Mouse (Mus musculus) brain, embryonic 18.5 days (tissue): ENCODE results near the gene Tceanc.
"Not testable (repeated sequence)": the region's sequence is repeated elsewhere in the genome, so short reads cannot be mapped to it uniquely, and the experiment has no call there.

Source experiments
- DNase-seq: peaks from one replicate; pipeline ENCODE4 v3.0.0-alpha.2; 2012; ENCODE audit warnings: low read depth, low spot score

Gene Tceanc

DNA sequence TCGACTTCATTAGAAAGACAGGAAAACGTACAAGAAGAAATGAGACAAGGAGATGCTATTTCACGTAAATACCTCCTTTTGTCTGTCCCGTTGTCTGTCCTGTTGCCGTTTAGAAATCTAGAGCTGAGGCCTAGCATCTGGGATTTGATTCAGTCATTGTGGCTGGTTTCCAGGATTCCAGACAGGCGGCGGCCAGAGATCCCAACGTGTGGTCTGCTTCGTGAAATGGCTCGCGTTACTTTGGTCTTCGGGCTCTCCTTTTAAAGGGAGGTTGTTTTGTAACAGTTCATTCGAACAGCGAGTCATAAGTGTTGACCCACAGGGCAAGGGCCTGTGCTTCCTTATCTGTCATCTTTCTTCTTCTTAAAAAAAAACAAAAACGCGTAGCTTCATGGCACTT, at the start of gene Tceanc:
TSS of gene Tceanc (minus strand) at position 223 of the 400 bp plus-strand sequence.
- DNase-seq = no peak

DNA sequence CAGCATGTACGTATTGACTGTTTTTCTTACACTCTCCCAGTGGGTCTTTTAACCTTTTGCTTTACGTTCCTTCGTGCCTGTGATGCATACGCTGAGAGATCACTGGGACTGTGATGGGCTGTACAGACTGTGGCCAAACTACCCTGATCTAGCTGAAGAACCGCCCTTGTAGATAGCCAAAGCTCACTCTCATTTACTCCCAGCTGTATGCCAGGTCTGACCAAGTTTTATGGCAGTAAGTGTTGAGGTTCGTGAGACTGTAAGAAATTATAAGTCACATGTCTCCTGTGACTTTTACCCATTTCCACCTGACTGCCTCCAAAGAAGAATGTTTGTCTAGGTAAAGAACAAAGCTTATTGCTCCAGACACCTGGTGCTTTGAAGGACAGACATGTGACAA, 47.6 kb upstream of the Tceanc start:
- no peak for DNase-seq

DNA sequence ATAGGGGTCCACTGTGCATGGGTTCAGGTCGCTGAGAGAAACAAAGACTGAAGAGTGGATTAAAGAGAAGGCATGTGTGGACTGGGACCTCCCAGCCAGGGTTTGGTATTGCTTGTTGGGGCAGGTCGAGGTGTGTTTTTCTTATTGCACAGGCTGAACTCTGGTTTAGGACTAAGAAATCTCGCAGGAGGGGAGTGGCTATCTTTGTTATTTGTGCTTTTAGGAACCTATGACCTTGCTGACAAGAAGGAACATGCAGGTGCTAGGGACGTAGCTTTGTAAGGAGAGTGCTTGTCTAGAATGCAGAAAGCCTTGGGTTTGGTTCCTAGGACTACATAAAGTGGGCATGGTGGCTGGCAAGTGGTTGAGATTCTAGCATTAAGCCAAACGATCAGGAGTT, 47.0 kb upstream of the Tceanc start:
- no peak for DNase-seq

DNA sequence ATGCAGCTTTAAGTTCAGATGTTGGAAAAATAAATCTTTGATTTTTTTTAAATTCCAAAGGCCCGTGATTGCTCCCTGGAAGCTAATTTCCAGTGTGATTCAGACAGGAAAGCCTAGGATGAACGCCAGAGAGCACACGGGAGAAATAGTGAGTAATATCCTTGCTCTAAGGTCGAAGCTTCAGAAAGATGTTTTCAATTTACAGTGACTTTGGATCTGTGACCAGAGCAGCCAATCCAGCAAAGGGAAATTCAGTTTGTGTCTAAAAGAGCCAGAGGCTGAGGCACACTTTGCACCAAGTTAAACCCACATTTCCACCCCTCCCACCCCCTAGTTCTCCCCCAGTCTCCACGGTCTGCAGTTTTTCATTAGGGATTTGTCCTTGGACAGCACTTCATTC, 46.5 kb upstream of the Tceanc start:
- no peak for DNase-seq

DNA sequence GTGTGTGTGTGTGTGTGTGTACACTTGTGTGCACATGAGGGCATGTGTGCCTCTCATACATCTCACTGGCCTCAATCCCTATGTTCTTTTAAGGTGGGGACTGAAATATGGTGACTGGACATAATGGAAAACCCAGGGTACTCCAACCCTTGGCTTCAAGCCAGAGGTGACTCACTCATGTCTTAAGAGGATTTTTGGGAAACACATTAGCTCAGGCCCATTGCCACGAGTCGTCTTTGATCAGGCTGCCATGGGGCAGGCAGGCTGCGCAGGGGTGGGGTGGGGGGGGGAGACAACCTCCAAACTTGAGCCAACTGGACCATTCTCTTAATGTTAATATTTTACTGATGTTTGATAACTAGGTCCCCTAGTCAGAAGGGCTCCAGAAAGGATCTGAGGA, 41.0 kb upstream of the Tceanc start:
- DNase-seq = no peak

DNA sequence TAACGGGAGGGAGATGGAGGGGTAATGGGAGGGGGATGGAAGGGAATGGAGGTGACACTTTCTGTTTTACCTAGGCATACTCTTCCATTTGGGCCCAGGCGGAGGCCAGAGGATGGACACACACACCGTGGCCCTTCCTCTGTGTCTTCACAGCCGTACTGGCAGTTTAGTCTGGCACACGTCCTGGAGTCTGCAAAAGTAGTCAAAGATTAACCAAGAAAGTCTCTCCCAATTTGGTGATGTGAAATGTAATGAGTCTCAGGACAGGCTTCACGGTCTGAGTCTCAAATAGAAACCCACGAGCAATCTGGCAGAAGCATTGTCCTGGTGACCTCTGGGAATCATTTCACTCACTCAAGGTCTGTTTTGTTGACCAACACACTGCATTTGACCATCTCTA, 34.0 kb upstream of the Tceanc start:
- no peak for DNase-seq

DNA sequence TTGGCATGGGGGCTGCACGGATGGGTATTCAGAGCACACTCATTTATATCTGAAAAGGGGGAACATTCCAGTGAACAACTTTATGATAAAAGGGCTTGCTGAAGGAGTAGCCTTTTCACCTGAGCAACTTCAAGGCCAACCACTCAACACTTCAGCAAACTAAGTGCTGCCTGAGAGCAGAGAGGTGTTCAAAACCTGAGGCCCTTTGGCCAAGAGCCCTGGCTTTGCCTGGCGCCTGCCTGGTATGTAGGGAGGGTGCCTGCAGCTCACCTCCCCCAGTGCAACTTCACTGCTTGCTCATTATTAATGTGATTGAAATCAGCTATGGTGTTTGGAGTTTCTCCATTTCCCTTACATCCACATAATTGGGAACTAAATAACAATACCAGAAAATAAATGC, 28.1 kb upstream of the Tceanc start:
- no peak for DNase-seq

DNA sequence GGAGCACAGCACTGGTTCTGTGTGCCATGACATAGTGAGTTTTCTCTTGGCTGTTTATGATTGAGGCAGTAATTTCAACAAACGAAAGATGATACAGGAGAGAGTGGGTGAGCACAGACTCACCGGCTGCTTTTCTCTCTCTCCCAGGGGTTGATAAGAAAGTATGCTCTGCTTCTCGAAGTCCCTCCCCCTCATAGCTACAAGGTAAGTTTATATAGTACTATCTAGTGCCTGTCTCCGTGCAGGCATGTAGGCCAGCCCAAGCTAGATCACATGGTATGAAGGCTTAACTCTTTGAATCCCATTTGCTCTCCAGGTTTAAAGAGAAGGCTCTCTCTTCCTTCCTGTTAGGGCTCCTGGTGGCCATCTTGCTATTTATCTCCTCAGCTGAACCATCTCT, 16.8 kb upstream of the Tceanc start:
- no peak for DNase-seq

DNA sequence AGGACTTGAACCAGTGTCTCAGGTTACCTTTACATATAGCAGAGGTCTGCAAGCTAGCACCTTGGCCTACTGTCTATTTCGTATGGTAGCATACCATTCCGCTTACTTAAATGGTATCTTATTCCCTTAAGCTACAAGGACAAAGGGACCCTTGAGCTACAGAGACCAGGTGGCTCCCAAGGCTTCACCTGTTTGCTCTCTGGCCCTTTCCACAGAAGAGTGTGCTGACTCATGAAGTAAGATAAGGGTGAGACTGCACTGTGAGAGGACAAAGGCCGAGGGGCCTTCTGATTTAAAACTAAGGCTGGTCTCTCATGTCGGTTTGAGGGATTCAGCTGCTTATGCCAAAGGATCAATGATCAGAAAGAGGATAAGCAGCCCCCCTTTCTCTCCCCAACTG, 15.1 kb upstream of the Tceanc start:
- no peak for DNase-seq

DNA sequence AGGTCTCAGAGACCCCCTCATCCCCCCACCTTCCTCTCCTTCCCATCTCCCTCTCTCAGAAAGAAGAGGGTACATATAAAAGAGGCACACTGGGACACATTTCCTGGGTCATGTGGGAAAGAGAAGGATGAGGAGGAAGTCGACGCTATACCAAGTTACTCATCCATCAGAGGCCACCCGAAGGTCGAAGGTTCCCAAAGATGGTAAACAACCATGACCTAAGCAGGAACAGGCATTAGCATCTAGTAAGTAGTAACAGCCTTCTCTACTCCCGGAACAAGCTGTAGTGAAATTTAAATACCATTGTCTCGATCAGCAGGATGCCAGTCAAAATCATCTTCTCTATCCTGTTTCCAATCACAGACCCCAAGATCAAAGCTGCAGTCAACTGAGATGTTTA, 13.3 kb upstream of the Tceanc start:
- DNase-seq = no peak

DNA sequence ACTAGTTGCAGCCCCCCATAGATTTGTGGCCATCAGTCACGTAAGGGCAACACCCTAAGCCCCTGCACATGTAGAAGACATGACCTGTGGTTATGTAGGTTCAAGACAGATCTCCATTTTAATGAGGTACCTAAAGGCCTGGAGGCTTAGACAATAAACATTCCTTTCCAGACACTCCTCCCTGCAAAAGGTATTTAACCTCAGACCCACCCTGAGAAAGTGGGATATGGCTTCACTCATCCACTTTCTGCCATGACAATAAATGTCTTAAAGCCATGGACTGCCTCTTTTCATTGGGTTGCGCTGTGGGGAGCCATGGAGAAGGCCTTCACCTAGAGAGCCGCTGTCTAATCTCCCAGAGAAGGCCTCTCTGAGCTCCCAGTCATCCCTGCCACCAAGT, 9.8 kb upstream of the Tceanc start:
- DNase-seq = no peak

DNA sequence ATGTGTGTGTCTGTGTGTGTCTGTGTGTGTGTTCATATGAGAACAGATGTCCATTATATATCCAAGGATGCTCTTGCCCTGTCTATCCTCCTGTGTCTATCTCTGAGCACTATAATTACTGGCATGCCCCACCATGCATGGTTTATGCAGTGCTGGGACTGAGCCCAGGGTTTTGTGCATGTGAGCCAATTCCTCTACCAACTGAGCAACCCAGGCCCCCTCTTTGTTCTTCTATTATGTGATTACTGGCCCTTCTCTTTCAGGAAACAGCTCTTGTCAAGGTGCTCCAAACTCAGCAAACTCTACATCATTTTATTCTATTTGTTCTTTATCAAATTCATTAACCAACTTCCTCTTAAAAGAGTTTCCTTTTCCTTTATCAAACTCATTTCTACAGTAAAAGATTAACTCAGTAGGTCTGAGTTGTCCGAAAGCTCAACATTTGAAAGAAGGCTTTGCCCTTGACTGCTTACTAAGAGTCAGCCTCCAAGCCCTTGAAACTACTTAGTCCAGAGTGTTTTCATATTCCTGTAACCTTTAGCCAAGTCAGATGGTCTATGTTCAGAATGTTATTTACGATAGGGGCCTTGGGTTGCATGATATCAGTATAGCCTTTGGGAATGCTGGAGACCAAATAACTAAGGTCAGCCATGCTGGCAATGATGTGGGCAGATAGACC, 7.4 kb upstream of the Tceanc start:
- DNase-seq = no peak

DNA sequence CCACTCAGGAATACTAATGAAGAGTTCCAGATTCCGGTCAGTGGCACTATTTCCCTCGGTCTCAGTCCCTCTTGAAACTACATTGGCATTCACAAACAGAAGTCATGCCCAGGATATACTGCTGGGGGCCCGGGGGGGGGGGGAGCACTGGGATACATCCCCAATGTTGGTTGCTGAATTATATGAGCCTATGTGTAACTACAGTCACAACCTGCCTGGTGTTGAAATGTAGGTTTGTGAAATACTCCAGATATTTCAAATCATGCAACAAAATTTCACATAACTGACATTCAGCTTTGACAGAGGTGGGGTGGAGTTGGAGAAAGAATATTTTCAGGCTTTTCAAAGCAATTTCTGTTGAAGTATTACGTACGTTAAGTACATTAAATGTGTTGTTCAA, 2.4 kb upstream of the Tceanc start:
- no peak for DNase-seq

DNA sequence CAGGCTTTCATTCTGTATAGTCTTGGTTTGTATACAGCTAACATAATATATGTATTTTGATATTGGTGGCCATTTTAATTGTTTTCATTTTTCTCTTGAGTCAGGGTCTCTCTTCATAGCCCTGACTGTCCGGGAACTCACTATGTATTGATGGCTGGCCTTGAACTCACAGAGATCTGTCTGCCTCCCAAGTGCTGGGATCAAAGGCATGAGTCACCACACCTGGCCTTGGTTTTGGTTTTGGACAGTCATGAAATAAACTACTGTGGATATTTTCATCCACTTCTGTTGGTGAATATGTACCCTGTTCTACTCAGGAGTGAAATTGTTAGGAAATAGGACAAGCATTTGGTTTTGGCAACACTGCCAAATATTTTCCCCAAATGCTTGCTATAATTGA, 1.7 kb downstream of the Tceanc start:
- no peak for DNase-seq

DNA sequence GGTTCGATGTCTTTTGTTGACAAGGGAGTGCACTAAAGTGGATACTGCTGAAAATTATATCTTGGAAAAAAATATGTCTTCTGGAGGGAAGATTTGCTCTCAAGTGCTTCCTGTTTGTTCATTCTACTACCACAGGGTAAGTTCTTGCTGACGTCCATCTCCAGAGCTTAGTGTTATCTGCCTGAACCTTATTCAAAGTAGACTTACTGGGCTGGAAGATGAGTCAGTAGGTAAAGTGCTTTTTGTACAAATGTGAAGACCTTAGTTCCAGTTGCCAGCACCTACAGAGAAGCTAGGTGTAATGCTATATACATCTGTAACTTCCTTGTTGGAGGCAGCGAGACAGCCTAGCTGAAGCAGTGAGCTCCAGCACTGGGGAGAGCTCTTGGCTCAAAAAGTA, 2.4 kb downstream of the Tceanc start:
- no peak for DNase-seq

DNA sequence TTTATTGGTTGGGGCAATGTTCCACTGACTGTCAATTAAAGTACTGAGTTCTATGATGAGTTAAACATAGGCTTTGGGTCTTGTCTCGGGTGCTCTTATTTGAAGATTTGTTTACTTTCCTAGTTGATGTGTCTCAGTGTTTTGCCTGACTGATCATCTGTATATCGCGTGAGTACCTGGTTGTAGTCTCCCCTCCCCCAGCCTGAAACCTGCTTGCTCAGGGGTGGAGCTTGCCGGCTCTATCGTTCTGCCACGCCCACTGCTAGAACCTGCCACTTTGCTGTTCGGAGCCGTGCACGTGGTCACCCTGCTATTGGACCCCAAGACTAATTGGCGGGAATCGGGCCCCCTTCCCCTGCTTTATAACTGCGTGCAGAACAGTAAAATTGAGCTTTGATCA, 4.3 kb downstream of the Tceanc start:
- not testable (repeated sequence) for DNase-seq

DNA sequence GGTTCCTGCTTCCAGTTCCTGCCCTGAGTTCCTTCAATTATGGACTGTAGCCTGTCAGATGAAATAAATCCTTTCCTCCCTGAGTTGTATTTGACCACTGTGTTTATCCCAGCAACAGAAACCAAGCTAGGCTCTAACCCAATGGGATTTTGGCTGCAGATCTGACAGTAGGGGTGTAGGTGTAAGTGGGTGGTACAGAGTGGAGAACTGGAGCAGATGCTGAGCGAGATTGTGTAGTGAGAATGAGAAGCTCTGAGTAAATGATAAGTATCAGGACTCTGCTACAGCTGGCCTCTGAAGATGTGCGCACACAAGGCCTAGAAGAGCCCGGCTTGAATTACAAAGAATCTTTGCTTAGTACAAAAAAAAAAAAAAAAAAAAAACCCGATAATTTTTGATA, 6.3 kb downstream of the Tceanc start:
- DNase-seq = no peak

DNA sequence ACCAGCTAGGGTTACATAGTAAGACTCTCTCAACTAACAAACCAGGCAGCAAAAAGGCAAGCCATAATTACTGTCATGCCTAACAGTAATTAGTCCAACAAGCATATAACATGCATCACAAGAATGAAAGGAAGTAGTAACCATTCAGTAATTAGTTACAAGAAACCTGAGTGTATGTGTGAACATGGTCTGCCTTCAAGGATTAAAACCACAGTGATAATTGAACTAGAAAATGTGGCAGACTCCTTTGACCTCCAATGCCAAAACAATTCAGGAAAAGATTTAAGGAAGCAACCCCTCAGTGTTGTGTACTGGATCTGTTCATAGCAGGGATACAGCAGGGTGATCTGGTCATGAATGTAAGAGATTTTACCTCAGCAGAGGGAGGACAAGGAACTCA, 7.3 kb downstream of the Tceanc start:
- no peak for DNase-seq

DNA sequence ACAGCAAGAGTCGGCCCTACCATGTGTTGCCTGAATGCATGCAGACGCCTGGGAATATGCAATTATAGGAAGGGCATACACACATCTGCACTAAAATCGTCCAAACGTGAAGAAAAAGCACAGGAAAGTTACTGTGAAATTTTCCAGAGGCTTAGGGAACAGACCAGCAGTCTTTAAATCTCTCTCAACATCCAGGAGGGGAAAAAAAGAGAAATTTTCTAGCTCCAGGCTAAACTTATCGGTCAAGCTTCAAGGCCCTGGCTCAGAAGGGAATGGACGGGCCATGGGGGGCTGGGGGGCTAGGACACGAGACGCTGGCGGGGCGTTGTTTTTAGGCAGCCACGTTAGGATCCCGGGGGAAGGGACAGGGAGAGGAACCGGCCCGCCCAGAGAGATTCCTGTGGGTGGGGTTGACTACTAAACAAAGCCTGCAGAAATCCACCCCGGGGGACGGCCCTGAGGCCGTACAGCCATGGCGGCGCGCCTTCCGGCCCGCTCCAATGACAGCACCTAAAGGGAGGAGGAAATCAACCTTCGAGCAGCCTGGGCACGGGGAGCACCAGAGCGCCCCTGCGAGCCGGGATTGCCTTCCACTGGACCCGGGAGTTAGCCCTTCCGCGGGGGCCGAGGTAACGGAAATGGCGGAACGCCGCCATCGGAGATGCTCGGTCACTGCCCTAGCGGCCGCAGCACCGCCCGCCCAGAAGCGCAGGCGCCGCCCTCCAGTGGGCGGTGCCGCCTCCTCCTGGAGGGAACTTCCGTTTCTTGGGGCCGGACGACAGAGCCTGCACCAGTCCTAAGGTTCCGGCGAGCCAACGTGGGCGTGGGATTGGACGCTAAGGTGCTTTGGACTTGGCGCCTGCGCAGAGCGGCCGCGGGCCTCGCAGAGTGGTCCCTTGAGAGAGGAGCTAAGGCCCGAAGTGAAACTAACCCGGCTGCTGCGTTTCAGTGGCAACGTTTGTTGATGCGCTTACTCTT, 8.3 kb downstream of the Tceanc start:
- DNase-seq = peak; percentile 83

DNA sequence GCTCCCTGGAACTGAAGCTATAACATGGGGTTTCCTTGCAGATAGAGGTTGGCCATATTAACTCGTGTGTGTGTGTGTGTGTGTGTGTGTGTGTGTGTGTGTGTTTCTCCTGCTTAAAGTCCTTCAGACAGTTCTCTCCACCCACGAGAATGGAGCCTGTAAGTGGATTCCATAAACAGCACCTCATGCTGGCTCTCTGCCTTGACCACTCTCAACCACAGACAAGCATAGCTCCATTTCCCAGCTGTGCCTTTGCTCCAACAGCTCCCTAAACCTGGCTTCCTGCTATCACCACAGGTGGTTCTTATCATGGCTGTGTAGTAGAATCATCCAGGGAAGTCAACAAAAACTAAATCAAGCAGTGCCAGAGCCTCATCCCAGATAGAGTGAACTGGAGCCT, 13.9 kb downstream of the Tceanc start:
- no peak for DNase-seq

DNA sequence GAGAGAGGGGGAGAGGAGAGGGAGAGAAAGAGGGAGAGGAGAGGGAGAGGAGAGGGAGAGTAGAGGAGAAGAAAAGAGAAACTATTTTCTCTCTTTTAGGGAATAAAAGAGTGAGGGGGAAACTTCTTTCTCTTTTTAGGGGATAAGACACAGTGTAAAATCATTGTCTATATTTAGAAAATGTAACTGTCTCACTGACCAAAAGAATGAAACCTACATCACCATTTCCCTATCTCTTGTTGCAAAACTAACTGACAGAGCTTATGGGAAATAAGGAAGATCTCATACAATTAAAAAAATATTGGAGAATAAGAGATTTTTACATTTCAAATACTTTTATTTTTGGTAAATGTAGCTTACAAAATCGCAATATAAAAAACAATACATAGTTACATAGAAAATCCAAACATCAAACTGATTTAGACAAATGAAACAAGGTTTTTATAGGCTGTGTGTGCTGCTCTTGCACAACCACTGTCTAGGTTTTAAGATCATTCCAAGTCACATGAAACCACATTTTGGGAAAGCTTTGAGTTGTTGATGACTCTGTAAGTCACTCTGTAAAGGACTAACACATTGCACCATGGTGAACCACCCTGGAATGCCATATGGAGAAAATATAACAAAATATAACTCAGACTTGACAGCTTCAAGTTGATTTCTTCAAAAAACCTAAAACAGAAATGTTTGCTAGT, 18.7 kb downstream of the Tceanc start:
- no peak for DNase-seq

DNA sequence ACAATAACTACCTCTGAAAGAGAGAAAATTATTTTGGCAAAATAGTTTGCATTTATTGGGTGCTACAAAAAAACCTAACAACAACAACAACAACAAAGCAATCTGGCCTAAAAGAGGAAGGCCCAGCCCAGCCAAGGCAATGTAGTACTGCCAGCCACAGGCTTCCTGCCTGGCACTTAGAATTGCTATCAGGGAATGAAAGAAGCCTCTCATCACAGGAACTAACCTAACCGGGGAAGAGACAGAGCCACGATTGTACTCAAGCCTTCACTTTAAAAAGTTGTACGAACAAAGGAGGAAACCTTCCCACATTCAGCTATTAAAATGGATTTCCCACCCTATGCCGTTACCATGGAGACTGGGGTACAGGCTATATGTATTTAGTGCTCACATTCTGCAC, 20.6 kb downstream of the Tceanc start:
- no peak for DNase-seq

DNA sequence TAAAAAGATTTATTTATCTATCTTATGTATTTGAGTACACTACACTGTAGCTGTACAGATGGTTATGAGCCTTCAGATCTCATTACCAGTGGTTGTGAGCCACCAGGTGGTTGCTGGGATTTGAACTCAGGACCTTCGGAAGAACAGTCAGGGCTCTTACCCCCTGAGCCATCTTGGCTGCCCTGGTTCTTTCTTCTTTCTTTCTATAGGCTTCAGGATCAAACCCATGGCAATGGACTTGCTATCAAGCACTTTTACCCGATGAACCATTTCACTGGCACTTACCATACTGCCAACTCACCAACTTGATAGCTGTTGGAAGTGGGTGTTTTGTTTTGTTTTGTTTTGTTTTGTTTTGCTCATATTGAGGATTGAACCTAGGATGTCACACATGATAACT, 23.3 kb downstream of the Tceanc start:
- no peak for DNase-seq
